Mouse (Mus musculus) erythroblast, embryonic 14.5 days (primary cell): ENCODE data around the gene Trabd2b. TPM values are rescaled to one million over a fixed set of nuclear protein-coding genes. Genes with fewer than 3 reads are reported as not detected.

ENCODE experiments used
- H3K27me3 ChIP-seq: 2 replicates; pipeline ENCODE4 v1.6.1; 2012; ENCODE audit warnings: inconsistent platforms; ENCODE audit not compliant: control insufficient read depth
- H3K36me3 ChIP-seq: 2 replicates; pipeline ENCODE4 v1.6.1; 2012; ENCODE audit warnings: mild to moderate bottlenecking, inconsistent platforms; ENCODE audit not compliant: control insufficient read depth
- H3K4me1 ChIP-seq: 2 replicates; pipeline ENCODE4 v1.6.1; 2012; ENCODE audit warnings: inconsistent platforms; ENCODE audit not compliant: control insufficient read depth
- H3K4me3 ChIP-seq: replicated peaks from 2 replicates; pipeline ENCODE3; 2012; ENCODE audit warnings: moderate library complexity, mild to moderate bottlenecking, inconsistent platforms
- H3K9me3 ChIP-seq: 2 replicates; pipeline ENCODE4 v1.6.1; 2012; ENCODE audit warnings: low read length, inconsistent platforms, mixed read lengths; ENCODE audit not compliant: control insufficient read depth
- GATA1 ChIP-seq: IDR thresholded peaks from 2 replicates; pipeline ENCODE4 v1.6.1; 2012; ENCODE audit warnings: low read length, inconsistent platforms, mixed read lengths
- TAL1 ChIP-seq: IDR thresholded peaks from 3 replicates; pipeline ENCODE4 v1.6.1; 2012; ENCODE audit warnings: low read length, inconsistent platforms, mixed read lengths
- polyA plus RNA-seq: library from polyadenylated mRNA; stranded (reverse); fragments of >175 nt; gene quantifications from 2 replicates; pipeline ENCODE4 v1.2.3, GENCODE M21; 2012

Gene Trabd2b
- polyA plus RNA-seq, 1 experiment, result not detected

DNA sequence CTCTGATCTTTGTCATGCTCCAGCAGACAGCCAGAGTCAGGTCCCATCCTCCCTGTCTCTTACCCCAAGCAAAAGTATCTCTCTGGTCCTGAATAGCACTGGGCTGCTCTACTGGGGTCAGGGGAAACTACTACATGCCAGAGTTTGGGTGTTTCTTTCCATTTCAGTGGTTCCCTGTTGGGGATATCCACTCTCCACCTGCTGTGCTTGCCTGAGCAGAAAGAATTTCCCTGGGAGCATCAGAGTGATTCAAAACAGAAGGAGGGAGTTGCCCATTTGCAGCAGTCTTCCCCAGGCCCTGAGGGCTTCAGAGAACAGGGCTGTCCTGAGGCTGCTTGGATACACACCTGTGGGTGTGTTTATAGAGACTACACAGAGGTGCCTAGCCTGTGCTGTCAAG, 3.0 kb downstream of the Trabd2b start:
- no peaks in the 10 kb centered on the region for H3K36me3 ChIP-seq
- H3K27me3 ChIP-seq, result peaks cover 43% of the 10 kb centered on the region
- no peak overlapping the region for H3K4me3 ChIP-seq
- no peaks in the 10 kb centered on the region for H3K4me1 ChIP-seq
- TF ChIP-seq TAL1, result no peak
- no peak for TF ChIP-seq GATA1
- H3K9me3 ChIP-seq, result no peaks in the 10 kb centered on the region

DNA sequence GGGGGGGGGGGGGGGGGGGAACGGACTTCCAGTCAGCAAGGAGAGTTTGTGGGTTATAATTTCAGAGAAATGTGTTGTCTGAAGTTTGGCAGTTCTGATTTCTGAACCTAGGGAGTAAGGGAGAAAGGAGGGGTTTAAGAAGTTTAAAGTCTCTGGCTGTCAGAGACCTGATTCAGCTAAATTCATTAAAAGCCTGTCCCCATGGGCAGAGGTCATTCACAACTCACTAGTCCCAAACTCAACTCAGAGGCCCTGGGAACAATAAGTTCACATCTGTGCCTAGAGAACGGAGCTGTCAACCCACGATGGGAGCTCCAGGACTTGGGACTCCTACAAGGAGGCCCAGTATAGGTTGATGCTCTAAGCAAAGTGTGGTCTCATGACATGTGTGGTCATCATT, 3.5 kb downstream of the Trabd2b start:
- Histone ChIP-seq H3K4me1 (no peaks in the 10 kb centered on the region), H3K4me3 (no peak overlapping the region), H3K27me3 (peaks cover 43% of the 10 kb centered on the region), H3K9me3 (no peaks in the 10 kb centered on the region), H3K36me3 (no peaks in the 10 kb centered on the region)
- TF ChIP-seq GATA1, result no peak
- no peak for TF ChIP-seq TAL1

DNA sequence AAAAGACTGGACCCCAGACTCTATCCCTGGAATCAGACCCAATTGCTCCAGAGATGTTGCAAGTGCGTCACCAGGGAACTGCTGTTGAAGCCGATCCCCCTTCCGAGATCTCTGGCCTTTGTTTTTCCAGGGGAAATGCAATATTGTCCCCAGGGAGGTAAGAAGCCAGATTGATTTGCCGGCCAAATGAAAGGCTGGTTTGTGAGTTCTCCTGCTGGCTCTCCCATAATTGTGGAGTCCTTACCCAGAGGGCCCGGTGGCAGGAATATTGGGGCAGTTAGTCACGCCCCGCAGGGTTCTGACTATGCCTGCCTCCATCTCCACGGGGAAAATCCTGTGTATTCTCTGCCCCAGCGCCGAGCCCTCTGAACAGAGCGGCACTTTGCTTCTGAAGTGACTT, 3.9 kb downstream of the Trabd2b start:
- Histone ChIP-seq H3K9me3 (no peaks in the 10 kb centered on the region), H3K4me3 (no peak overlapping the region), H3K4me1 (no peaks in the 10 kb centered on the region), H3K27me3 (peaks cover 42% of the 10 kb centered on the region), H3K36me3 (no peaks in the 10 kb centered on the region)
- no peak for TF ChIP-seq TAL1
- TF ChIP-seq GATA1, result no peak

DNA sequence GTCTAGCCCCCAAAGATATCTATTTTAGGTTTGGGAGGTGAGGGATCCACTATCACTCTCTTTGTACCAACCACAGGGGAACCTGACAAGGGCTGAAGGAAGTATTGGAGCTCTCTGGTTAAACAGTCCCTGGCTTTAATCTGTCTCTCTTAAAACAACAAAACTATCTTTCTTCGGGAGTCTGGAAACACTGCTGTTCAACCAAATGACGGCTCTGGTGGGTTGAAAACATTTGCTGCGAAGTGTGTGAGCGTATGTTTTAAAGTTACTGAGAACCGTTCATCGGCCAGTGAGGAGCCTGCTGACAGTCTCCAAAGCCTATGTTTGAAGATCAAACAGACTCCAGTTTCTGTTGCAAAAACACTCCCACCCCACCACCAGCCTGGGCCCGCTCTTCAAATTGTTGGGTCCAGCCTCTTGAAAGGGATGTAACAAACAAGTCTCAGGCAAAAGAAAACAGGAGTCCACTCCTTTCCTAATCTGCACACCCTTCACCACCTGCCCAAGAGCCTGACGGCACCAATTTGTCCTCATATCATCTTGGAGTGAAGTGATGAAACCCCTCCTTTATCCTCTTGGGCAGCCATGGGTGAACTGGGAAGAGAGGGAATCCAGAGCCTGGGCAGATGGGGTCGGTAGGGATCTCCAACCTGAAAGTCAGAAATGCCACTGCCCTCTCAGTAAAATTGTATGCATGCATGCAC, 4.6 kb downstream of the Trabd2b start:
- H3K4me3 ChIP-seq, result no peak overlapping the region
- no peaks in the 10 kb centered on the region for H3K9me3 ChIP-seq
- H3K36me3 ChIP-seq, result no peaks in the 10 kb centered on the region
- no peaks in the 10 kb centered on the region for H3K4me1 ChIP-seq
- TF ChIP-seq TAL1 (no peak), GATA1 (no peak)
- H3K27me3 ChIP-seq, result peaks cover 37% of the 10 kb centered on the region

DNA sequence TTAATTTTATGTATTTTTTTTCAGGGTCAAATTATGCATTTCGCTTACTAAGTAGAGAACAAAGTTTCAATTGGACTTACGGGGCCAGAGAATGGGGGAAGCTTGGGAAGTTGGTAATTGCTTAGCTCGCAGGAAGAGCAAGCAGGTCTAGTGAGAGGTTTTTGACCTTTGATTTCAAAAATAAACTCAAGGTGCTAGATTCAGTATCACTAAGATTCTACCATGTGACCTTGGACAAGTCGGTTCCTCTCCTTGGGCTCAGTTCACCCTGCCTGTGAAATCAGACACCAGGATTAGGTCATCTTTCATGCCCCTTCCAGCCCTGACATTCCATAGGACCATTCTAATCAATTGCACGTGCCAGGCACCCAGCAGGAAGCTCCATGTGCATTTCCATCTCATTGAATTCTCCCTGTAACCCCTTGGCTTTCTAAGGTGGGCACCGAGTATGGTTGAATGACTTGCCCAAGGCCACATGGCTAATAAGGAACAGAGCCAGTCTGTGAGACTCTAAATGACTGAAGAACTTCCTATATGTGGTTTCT, 5.4 kb downstream of the Trabd2b start:
- Histone ChIP-seq H3K9me3 (no peaks in the 10 kb centered on the region), H3K4me1 (no peaks in the 10 kb centered on the region), H3K4me3 (no peak overlapping the region), H3K36me3 (no peaks in the 10 kb centered on the region), H3K27me3 (peaks cover 28% of the 10 kb centered on the region)
- TF ChIP-seq TAL1 (no peak), GATA1 (no peak)

DNA sequence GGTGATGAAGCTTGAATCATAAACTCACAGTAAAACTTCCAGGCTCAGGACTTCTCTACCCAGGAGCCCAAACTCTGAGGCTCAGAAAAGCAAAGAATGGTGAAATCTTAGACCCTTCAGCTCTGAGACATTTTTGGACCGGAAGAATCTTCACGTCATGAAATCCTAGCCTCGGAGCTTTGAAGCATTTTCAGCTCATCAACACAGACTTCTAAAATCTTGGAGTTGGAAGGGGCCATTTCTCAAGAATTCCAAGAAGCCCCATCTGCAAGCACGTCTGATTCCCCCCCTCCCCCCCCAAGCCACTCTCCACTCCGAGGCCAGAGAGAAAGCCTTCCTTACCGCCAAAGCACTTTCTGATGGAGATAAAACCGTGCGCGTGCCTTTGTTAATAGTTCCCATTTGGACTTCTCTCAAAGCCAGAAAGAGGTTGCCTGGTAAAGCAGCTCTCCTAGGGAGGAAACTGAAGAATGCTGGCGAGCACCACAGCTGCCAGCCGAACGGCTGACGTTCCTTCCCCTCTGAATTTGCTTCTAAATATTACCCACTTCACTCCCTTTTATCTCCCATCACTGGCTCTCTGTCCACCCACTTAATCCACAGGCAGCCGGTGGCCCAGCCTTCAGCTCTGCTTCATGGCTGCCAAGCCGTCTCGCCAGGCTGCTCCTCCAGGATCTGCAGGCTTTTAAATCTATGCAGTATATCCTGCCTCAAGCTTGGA, 9.6 kb downstream of the Trabd2b start:
- TF ChIP-seq TAL1 (no peak), GATA1 (no peak)
- Histone ChIP-seq H3K27me3 (no peaks in the 10 kb centered on the region; the same call in 1 of the 2 replicates), H3K4me3 (no peak overlapping the region), H3K36me3 (no peaks in the 10 kb centered on the region), H3K4me1 (no peaks in the 10 kb centered on the region), H3K9me3 (no peaks in the 10 kb centered on the region)

DNA sequence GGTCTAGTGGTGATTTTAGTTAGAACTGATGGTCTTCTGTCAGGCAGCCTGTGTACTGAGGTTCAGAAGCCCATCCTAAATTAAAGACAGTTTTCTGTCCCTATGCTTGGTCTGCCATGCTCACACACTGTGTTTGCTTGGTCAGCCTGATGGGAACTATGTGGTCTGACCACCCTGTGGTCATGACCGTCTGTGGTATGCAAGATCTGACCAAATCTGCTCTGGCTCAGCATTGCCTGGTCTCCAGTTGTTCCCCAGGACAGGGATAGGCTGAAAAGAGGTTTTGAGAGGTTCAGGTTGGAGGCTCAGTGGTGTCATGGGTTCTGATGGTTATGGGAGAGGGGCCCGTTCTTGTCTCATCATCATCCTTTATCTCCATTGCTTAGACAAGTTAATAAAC, 13.6 kb downstream of the Trabd2b start:
- Histone ChIP-seq H3K36me3 (no peaks in the 10 kb centered on the region), H3K4me1 (no peaks in the 10 kb centered on the region), H3K4me3 (no peak overlapping the region), H3K27me3 (no peaks in the 10 kb centered on the region), H3K9me3 (no peaks in the 10 kb centered on the region)
- TF ChIP-seq TAL1 (no peak), GATA1 (no peak)

DNA sequence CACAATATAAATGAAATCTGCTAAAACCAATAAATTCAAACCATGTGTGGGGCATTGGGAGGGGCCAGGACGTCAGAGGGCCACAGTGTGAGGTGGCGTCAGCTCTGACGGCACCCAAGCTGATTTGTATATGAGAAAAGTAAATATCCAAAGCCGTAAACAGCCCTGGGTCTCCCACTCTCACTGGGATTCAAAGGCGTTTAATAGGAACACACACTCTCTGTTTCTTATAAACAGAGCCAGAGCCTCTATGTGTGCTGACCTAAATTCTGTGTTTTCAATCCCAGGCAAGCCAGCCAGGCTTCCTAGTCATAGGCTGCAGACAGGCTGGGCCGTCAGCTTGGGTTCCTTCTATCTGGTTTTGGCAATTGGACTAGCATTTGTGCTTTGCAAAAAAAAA, 16.6 kb downstream of the Trabd2b start:
- H3K36me3 ChIP-seq, result no peaks in the 10 kb centered on the region
- no peaks in the 10 kb centered on the region for H3K9me3 ChIP-seq
- H3K4me1 ChIP-seq, result no peaks in the 10 kb centered on the region
- TF ChIP-seq GATA1, result no peak
- no peak overlapping the region for H3K4me3 ChIP-seq
- H3K27me3 ChIP-seq, result no peaks in the 10 kb centered on the region

DNA sequence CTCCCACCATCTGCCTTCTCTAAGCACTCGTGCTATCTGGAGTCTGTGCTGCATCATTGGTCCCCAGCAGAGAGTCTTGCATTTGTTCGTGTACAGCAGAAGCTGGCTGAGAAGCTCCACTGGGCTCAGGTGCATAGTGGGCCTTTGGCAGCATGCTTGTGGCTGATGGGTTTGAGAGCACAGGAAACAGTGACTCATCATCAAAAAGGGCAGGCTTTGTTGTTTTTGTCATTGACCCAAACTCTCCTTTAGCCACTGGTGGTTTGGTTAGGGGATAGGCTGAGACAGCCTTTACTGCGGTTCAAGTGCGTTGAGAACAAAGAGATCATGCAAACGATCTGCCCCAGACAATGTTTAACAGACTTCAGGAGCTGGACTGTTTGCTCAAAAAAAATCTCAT, 19.3 kb downstream of the Trabd2b start:
- Histone ChIP-seq H3K36me3 (no peaks in the 10 kb centered on the region), H3K27me3 (no peaks in the 10 kb centered on the region), H3K4me1 (no peaks in the 10 kb centered on the region), H3K9me3 (no peaks in the 10 kb centered on the region), H3K4me3 (no peak overlapping the region)
- TF ChIP-seq GATA1 (no peak), TAL1 (no peak)
